Mouse (Mus musculus): ENCODE measurements around the gene Ube2f. TPM values are rescaled to one million over a fixed set of nuclear protein-coding genes. Genes with fewer than 3 reads are reported as not detected.

Ube2f gene
- 53.2 TPM for polyA plus RNA-seq (2017; shearing (Covaris generic))

DNA sequence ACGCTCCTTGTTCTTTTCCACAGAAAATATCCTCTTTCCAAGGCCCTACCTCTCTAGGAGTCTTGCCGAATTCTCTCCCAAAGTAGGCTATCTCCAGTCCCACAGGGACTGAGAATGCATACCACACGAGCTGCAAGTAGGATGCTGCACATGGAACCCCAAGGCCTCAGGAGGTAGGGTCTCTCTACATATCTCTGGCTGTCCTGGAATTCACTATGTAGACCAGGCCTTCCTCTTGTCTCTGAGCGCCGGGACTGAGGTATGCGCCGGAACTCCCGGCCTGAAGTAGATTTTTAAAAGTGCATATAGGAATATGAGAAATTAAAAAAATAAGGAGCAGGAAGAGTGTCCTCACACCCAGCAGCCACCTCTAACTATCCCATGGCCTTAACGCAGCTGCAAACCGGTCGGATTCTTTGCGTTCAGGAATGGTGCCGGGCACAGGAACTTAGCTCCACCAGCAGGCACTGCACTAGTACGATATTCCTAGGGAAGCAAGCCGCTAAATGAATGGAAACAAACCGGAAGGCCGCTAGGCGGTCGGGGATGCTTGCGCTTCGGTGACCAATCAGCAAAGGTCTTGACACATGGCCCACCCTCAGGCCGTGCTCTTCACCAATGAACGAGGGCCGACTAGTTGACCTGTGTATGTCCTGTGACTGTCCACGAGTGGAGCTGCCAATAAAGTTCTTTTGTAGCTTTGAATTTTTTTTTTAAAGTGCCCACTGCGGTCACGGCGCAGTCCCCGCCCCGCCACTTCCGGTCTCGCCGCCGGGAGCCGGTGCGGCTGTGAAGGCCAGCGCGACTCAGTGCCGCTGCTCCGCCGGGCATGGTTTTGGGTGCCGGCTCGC is at the start of gene Ube2f:
Ube2f (plus strand) TSS at position 741 of the 851 bp plus-strand sequence.

DNA sequence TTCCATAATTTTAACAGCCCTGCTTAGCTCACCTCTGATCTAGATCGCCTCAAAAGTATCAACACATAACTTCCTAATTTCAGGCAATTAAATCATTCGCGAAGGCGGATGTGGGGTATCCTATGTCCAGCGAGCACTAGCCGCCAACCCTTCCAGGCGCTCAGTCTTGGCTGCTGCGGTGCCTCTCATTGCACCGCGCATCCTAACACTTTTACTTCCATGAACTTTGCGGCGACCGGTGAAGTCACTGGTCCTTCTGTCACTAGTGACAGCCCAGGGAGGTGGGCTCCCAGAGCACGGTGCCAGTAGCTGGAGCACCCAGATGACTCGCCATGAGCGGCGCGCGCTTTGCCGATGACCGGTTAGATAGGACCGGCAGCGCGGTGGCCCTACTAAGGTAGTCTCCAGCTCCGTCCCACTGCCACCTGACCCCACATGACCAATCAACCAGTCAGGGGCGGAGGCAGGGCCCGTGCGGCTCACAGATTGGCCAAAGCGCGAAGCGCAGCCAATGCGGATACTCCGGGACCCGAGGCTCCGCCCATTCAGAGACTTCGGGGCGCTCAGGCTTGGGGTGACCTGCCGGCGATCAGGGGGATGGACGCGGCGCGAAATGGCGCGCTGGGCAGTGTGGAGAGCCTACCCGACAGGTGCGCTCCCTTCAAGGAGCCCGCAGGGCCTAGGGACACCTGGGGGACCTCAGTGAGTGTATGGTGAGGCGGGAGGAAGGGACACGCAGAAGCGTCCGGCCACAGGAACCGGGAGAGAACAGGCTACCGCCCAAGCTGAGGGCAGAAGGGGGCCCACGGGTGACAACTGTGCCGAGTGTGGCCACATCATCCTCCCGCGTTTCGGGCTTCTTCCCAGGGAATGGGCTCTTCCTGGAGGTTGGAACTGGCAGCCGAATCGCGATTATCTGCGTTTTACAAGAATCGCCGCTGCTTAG is 48.0 kb downstream of the Ube2f start, which contains the start of gene Scly:
Scly (plus strand) TSS at position 540 of the 946 bp plus-strand sequence.

DNA sequence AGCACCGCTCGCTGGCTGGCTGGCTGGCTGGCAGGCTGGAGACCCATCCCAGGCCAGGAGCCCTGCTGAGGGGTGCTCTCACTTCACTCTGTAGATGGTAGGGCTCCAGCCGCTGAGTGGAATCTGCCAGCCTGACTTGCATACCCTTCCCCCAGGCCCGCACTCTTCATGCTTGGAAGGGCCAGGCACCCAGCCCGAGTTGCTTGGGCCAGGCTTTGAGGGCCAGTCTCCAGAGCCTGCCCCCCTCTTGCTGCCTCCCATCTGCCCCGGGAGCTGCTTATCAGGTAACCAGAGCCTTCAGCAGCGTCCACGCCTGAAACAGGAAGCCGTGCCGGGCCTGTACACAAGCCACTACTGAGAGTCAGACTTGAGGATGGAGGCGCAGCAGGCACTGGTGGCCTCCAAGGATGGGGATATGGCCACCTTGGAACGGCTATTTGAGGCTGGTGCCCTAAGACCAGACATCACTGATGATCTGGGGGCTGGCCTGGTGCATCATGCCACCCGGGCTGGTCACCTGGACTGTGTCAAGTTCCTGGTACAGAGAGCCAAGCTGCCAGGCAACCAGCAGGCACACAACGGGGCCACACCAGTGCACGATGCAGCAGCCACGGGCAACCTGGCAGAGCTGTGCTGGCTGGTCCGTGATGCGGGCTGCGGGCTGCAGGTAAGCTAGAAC is 71.8 kb downstream of the Ube2f start, which contains the start of gene Espnl:
Espnl (plus strand) TSS at position 316 of the 679 bp plus-strand sequence.

Other genes with a start within 250 kb of the Ube2f start
- gene Rbm44, start 105.2 kb upstream of the Ube2f start, polyA plus RNA-seq (2017; shearing (Covaris generic)): 0.20 TPM
- 10.5 TPM for gene Ramp1, start 70.5 kb upstream of the Ube2f start, polyA plus RNA-seq (2017; shearing (Covaris generic))
- gene Scly, start 48.0 kb downstream of the Ube2f start, polyA plus RNA-seq (2017; shearing (Covaris generic)): 20.5 TPM
- gene Espnl, start 71.8 kb downstream of the Ube2f start, polyA plus RNA-seq (2017; shearing (Covaris generic)): not detected
- gene Klhl30, start 100.7 kb downstream of the Ube2f start, polyA plus RNA-seq (2017; shearing (Covaris generic)): not detected
- gene Erfe, start 116.1 kb downstream of the Ube2f start, polyA plus RNA-seq (2017; shearing (Covaris generic)): not detected
- 90.1 TPM for gene Ilkap, start 148.5 kb downstream of the Ube2f start, polyA plus RNA-seq (2017; shearing (Covaris generic))
- 14.9 TPM for gene Hes6, start 163.7 kb downstream of the Ube2f start, polyA plus RNA-seq (2017; shearing (Covaris generic))
- 6.8 TPM for gene Per2, start 209.0 kb downstream of the Ube2f start, polyA plus RNA-seq (2017; shearing (Covaris generic))
- 3.5 TPM for gene Traf3ip1, start 244.3 kb downstream of the Ube2f start, polyA plus RNA-seq (2017; shearing (Covaris generic))

All from effector memory CD4-positive, alpha-beta T cell, adult 5 months (primary cell).